Mouse (Mus musculus): ENCODE measurements around the gene Rpl37. TPM values are rescaled to one million over a fixed set of nuclear protein-coding genes. Genes with fewer than 3 reads are reported as not detected.
"Not testable (repeated sequence)": the region's sequence is repeated elsewhere in the genome, so short reads cannot be mapped to it uniquely, and the experiment has no call there.

Gene Rpl37
- polyA plus RNA-seq, 1 experiment from 2014 or later: 580 TPM

DNA sequence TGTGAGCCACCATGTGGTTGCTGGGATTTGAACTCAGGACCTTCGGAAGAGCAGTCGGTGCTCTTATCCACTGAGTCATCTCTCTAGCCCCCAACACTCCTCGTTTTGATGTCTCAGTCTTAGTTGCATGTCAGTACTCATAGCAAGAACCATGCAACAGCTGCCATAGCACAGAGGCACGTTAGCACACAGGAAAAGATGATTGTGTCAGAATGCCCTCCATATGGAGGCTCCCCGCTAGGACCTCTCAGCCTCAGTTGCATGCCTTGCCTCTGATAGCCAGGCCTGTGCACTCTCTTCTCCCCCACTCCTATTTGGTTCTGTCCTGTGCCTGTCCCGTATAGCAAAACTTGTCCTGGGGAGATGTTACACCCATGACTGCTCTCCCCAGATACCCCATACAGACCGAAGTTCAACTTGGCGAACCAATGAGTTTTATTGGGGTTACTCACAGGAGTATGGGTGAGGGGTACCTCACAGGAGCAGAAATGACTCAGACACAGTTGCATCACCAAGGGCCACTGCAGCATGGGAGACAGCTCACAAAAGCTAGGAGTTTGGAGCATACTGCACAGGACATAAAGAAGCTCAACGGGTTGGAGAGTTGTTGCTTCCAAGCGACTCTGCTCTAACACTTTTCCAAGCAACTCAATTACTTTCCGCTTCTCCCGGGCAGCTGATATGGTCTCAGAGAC, 12.8 kb downstream of the Rpl37 start:
- 90% methylated on average over 12 of the region's 12 CpGs for WGBS
- no peak for ATAC-seq (replicated peaks; ENCODE audit: insufficient number of reproducible peaks, low FRiP score, low TSS enrichment, low read depth)
- no peaks in the 10 kb centered on the region for H3K4me1 ChIP-seq (ENCODE audit: control insufficient read depth, insufficient read depth, low read length)

DNA sequence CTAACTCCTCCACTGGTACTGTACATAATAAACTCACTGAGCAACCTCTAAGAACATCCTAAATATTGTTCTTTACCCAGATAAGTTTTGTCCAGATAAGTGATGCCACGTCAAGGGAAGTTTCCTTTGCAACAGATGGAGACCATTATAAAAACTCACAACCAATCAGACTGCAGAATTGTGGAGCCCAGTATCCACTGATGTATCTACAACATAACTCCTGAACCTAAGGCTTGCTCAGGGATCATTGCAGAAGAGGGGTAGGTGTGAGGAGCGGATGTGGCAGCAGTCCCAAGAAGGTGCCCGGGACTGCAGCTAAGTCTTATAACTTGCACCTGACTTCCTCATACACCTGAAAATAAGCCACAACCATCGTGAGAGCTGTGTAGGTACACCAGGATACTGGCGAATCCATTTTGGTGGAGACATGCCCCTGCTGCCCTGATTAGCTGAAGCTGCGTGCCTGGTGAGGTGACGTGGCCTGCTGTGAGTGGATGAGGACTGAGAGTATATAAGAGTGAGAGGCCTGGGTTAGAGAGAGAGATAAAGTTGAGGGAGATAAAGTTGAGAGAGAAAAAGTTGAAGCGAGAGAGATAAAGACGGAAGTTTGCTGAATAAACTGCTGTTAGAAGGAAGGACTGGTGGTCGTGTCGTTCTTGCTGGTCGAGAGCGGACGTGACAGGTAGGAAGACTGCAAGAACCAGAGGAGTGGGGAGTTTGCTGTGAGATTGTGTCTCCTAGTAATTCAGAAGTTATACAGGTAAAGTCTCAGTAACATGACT, 14.6 kb downstream of the Rpl37 start:
- H3K9ac ChIP-seq (replicated peaks; ENCODE audit: low read length); H3K27ac ChIP-seq (replicated peaks; ENCODE audit: low read depth, low read length); H3K36me3 ChIP-seq (replicated peaks; ENCODE audit: control insufficient read depth, insufficient read depth, low read depth, low read length); H3K4me1 ChIP-seq (ENCODE audit: control insufficient read depth, insufficient read depth, low read length); H3K4me2 ChIP-seq (ENCODE audit: low read depth, low read length); ATAC-seq (replicated peaks; ENCODE audit: insufficient number of reproducible peaks, low FRiP score, low TSS enrichment, low read depth); H3K27me3 ChIP-seq (ENCODE audit: control insufficient read depth, insufficient read depth, low read length); H3K9me3 ChIP-seq (replicated peaks; ENCODE audit: control insufficient read depth, low read length); H3K4me3 ChIP-seq (ENCODE audit: low read depth, low read length); DNase-seq (ENCODE audit: low spot score): not testable (repeated sequence)
- 90% methylated on average over 14 of the region's 14 CpGs for WGBS

More for the DNA sequence above, 12.8 kb downstream of the Rpl37 start:
- no peak overlapping the region for H3K4me2 ChIP-seq (ENCODE audit: low read depth, low read length)
- H3K27me3 ChIP-seq (ENCODE audit: control insufficient read depth, insufficient read depth, low read length): no peaks in the 10 kb centered on the region
- no peak for DNase-seq (ENCODE audit: low spot score)
- no peak overlapping the region for H3K27ac ChIP-seq (replicated peaks; ENCODE audit: low read depth, low read length)
- no peak overlapping the region for H3K9ac ChIP-seq (replicated peaks; ENCODE audit: low read length)
- H3K9me3 ChIP-seq (replicated peaks; ENCODE audit: control insufficient read depth, low read length): no peaks in the 10 kb centered on the region
- no peak overlapping the region for H3K4me3 ChIP-seq (ENCODE audit: low read depth, low read length)
- H3K36me3 ChIP-seq (replicated peaks; ENCODE audit: control insufficient read depth, insufficient read depth, low read depth, low read length): no peaks in the 10 kb centered on the region

DNA sequence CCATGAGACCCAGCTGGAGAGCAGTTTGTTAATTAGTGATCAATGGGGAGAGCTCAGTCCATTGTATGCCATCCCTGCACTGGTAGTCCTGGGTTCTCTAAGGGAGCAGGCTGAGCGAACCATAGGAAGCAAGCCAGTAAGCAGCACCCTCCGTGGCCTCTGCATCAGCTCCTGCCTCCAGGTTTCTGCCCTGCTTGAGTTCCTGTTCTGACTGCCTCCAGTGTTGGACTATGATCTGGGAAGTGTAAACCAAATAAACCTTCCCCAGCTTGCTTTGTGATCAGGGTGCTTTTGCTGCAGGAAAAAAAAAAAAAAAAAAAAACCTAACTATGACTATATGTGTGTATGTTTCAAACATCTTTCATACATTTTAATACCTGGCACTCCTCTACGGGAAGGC, 16.9 kb downstream of the Rpl37 start:
- ATAC-seq (replicated peaks; ENCODE audit: insufficient number of reproducible peaks, low FRiP score, low TSS enrichment, low read depth) (no peak), DNase-seq (ENCODE audit: low spot score) (no peak)
- Histone ChIP-seq H3K4me2 (ENCODE audit: low read depth, low read length) (no peak overlapping the region), H3K4me1 (ENCODE audit: control insufficient read depth, insufficient read depth, low read length) (no peaks in the 10 kb centered on the region), H3K36me3 (replicated peaks; ENCODE audit: control insufficient read depth, insufficient read depth, low read depth, low read length) (no peaks in the 10 kb centered on the region), H3K27ac (replicated peaks; ENCODE audit: low read depth, low read length) (no peak overlapping the region), H3K9me3 (replicated peaks; ENCODE audit: control insufficient read depth, low read length) (no peaks in the 10 kb centered on the region), H3K4me3 (ENCODE audit: low read depth, low read length) (no peak overlapping the region), H3K27me3 (ENCODE audit: control insufficient read depth, insufficient read depth, low read length) (no peaks in the 10 kb centered on the region), H3K9ac (replicated peaks; ENCODE audit: low read length) (no peak overlapping the region)
- 63% methylated on average over 3 of the region's 3 CpGs for WGBS

DNA sequence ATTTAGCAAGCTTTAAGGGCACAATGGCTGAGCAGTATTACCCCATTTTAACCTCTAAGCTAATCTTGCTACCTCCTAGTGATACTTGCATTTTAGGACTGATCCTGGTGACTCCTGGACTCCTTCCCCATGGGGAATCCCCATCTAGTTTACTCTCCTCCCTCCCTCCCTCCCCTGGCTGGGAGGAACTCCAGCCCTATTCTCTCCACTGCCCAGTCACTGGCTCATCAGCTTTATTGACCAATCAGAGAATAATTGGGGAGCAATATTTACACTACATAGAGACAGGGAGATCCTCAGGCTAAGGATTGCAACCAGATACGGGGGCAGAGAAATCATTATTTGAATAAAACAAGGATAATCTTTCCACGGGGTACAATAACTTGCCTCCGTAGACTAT, 17.7 kb downstream of the Rpl37 start:
- H3K27ac ChIP-seq (replicated peaks; ENCODE audit: low read depth, low read length): no peak overlapping the region
- ATAC-seq (replicated peaks; ENCODE audit: insufficient number of reproducible peaks, low FRiP score, low TSS enrichment, low read depth) (no peak), DNase-seq (ENCODE audit: low spot score) (no peak)
- H3K4me3 ChIP-seq (ENCODE audit: low read depth, low read length): no peak overlapping the region
- no peak overlapping the region for H3K4me2 ChIP-seq (ENCODE audit: low read depth, low read length)
- no peak overlapping the region for H3K9ac ChIP-seq (replicated peaks; ENCODE audit: low read length)
- no peaks in the 10 kb centered on the region for H3K4me1 ChIP-seq (ENCODE audit: control insufficient read depth, insufficient read depth, low read length)
- H3K9me3 ChIP-seq (replicated peaks; ENCODE audit: control insufficient read depth, low read length): no peaks in the 10 kb centered on the region
- no peaks in the 10 kb centered on the region for H3K36me3 ChIP-seq (replicated peaks; ENCODE audit: control insufficient read depth, insufficient read depth, low read depth, low read length)
- H3K27me3 ChIP-seq (ENCODE audit: control insufficient read depth, insufficient read depth, low read length): no peaks in the 10 kb centered on the region
- WGBS: 81% methylated on average over 3 of the region's 3 CpGs

DNA sequence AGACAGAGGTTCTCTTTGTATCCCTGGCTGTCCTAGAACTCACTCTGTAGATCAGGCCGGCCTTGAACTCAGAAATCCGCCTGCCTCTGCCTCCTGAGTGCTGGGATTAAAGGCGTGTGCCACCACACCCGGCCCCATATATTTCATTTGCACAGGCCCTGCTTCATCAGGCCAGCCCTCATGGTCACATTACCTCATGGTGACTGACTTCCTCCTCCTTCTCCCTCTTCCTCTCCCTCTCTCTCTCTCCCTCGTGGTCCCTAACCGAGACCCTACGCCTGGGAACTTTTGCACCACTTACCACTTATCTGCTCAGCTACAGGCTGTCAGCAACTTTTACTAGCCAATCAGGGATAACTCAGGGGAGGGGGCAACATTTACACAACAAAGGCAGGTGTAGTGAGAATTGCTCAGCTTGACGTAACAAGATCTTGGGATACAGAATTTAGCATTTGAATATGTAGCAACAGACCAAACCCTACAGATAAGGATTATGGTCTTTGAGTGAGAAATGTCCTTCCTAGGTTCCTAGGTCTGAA, 18.6 kb downstream of the Rpl37 start:
- DNase-seq (ENCODE audit: low spot score) (no peak), ATAC-seq (replicated peaks; ENCODE audit: insufficient number of reproducible peaks, low FRiP score, low TSS enrichment, low read depth) (no peak)
- Histone ChIP-seq H3K9ac (replicated peaks; ENCODE audit: low read length) (no peak overlapping the region), H3K27me3 (ENCODE audit: control insufficient read depth, insufficient read depth, low read length) (no peaks in the 10 kb centered on the region), H3K9me3 (replicated peaks; ENCODE audit: control insufficient read depth, low read length) (no peaks in the 10 kb centered on the region), H3K36me3 (replicated peaks; ENCODE audit: control insufficient read depth, insufficient read depth, low read depth, low read length) (no peaks in the 10 kb centered on the region), H3K4me2 (ENCODE audit: low read depth, low read length) (no peak overlapping the region), H3K27ac (replicated peaks; ENCODE audit: low read depth, low read length) (no peak overlapping the region), H3K4me1 (ENCODE audit: control insufficient read depth, insufficient read depth, low read length) (no peaks in the 10 kb centered on the region), H3K4me3 (ENCODE audit: low read depth, low read length) (no peak overlapping the region)
- 80% methylated on average over 8 of the region's 8 CpGs for WGBS

DNA sequence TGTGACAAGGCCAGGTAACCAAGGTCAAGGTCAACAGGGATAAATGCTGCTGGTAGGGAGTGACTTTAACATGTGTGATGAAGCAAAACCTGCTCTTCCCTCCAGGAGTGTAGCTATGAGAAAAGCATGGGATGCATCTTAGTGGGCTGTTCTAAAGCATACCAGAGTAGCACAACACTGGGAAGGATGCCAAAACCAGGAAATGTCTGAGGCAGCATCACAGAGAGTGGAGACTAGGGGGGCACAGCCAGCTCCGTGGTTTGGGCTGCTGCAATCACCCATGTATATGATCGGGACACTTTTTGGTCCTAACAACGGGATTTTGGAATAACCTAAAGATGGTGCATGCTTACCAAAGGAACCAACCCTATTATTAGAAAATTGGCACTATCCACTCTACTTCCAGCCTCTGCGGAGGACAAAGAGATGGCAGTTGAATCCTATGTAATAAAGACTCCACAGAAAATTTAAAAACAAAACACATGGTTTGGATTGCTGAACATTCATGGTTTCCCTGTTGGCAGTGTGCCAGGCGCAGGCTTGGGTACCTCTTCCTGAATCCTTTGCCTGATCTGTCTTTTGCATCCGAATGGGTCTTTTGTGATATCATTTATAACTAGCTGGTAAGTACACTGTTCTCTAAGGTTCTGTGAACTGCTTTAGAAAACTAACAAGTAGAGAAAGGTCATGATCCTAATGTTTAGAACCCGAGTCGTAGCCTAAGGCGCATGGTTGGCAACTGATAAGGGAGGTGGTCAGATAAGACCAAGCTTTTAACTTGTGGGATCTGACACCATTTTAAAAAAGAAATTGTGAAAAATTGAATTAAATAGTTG, 21.8 kb downstream of the Rpl37 start:
- H3K36me3 ChIP-seq (replicated peaks; ENCODE audit: control insufficient read depth, insufficient read depth, low read depth, low read length): no peaks in the 10 kb centered on the region
- H3K4me1 ChIP-seq (ENCODE audit: control insufficient read depth, insufficient read depth, low read length): no peaks in the 10 kb centered on the region
- ATAC-seq (replicated peaks; ENCODE audit: insufficient number of reproducible peaks, low FRiP score, low TSS enrichment, low read depth) (no peak), DNase-seq (ENCODE audit: low spot score) (no peak)
- H3K27me3 ChIP-seq (ENCODE audit: control insufficient read depth, insufficient read depth, low read length): no peaks in the 10 kb centered on the region
- no peak overlapping the region for H3K27ac ChIP-seq (replicated peaks; ENCODE audit: low read depth, low read length)
- H3K4me3 ChIP-seq (ENCODE audit: low read depth, low read length): no peak overlapping the region
- H3K4me2 ChIP-seq (ENCODE audit: low read depth, low read length): no peak overlapping the region
- 77% methylated on average over 9 of the region's 9 CpGs for WGBS
- no peaks in the 10 kb centered on the region for H3K9me3 ChIP-seq (replicated peaks; ENCODE audit: control insufficient read depth, low read length)
- no peak overlapping the region for H3K9ac ChIP-seq (replicated peaks; ENCODE audit: low read length)

DNA sequence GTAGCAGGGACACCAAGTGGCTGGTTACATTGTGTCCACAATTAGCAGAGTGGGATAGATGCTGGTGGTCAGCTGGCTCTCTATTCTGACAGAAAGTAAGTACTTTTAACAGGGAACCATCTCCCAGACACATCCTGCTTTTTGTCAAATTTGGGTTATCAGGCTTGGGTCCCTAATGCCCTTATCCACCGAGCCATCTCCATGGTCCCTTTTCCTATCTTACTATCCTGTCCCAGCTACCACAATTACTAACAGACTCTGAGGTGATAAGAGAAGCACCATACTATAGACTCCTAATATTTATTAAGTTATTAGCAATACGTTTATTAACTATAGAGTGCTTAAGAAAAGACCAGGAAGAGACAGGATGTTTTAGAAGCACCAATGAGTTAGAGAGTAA, 22.9 kb downstream of the Rpl37 start:
- Histone ChIP-seq H3K27me3 (ENCODE audit: control insufficient read depth, insufficient read depth, low read length) (no peaks in the 10 kb centered on the region), H3K36me3 (replicated peaks; ENCODE audit: control insufficient read depth, insufficient read depth, low read depth, low read length) (no peaks in the 10 kb centered on the region), H3K4me1 (ENCODE audit: control insufficient read depth, insufficient read depth, low read length) (no peaks in the 10 kb centered on the region), H3K4me2 (ENCODE audit: low read depth, low read length) (no peak overlapping the region), H3K4me3 (ENCODE audit: low read depth, low read length) (no peak overlapping the region), H3K9ac (replicated peaks; ENCODE audit: low read length) (no peak overlapping the region), H3K27ac (replicated peaks; ENCODE audit: low read depth, low read length) (no peak overlapping the region), H3K9me3 (replicated peaks; ENCODE audit: control insufficient read depth, low read length) (no peaks in the 10 kb centered on the region)
- ATAC-seq (replicated peaks; ENCODE audit: insufficient number of reproducible peaks, low FRiP score, low TSS enrichment, low read depth): no peak
- WGBS: 89% methylated on average over 2 of the region's 2 CpGs
- DNase-seq (ENCODE audit: low spot score): no peak

Data from embryonic facial prominence, embryonic 11.5 days (tissue).